Mouse (Mus musculus): ENCODE results near the gene Crlf1. TPM values are rescaled to one million over a fixed set of nuclear protein-coding genes. Genes with fewer than 3 reads are reported as not detected.

The Crlf1 gene
- polyA plus RNA-seq (2014; fragmentation: Nextera tagmentation; extraction: Ambion mirVana) = 2.1 and 3.0 TPM in 2 replicates

- under 1% methylated on average over 89 of the region's 93 CpGs for WGBS
- H3K4me2 ChIP-seq (ENCODE audit: low read length) = peak within 1 kb of the TSS; percentile 53
- DNase-seq (no peak), ATAC-seq (ENCODE audit: low FRiP score, low TSS enrichment) (no peak)
- peak within 1 kb of the TSS; percentile 31 for H3K4me3 ChIP-seq (replicated peaks; ENCODE audit: low read depth, low read length)
- H3K27ac ChIP-seq (replicated peaks; ENCODE audit: low read depth, low read length) = no peak within 1 kb of the TSS
- no peaks in the 10 kb centered on the region for H3K36me3 ChIP-seq (ENCODE audit: control insufficient read depth, insufficient read depth, low read length)
- H3K4me1 ChIP-seq (ENCODE audit: control insufficient read depth, insufficient read depth, low read length) = peaks cover 26% of the 10 kb centered on the region
- no peaks in the 10 kb centered on the region for H3K9me3 ChIP-seq (ENCODE audit: control insufficient read depth, low read length)
- H3K9ac ChIP-seq (replicated peaks; ENCODE audit: low read length) = peak within 1 kb of the TSS; percentile 34; the same call in 1 of the 2 replicates
- H3K27me3 ChIP-seq (ENCODE audit: control insufficient read depth, insufficient read depth, low read length) = peaks cover 96% of the 10 kb centered on the region
Measured at GRCm38 (mm10) chr8:70492664-70493640, at the start of gene Crlf1. TSS of gene Crlf1 (plus strand) at chr8:70493158.

- Histone ChIP-seq H3K27ac (replicated peaks; ENCODE audit: low read depth, low read length) (no peak overlapping the region), H3K36me3 (ENCODE audit: control insufficient read depth, insufficient read depth, low read length) (no peaks in the 10 kb centered on the region), H3K4me2 (ENCODE audit: low read length) (no peak overlapping the region), H3K4me3 (replicated peaks; ENCODE audit: low read depth, low read length) (no peak overlapping the region), H3K4me1 (ENCODE audit: control insufficient read depth, insufficient read depth, low read length) (peaks cover 11% of the 10 kb centered on the region), H3K27me3 (ENCODE audit: control insufficient read depth, insufficient read depth, low read length) (no peaks in the 10 kb centered on the region), H3K9ac (replicated peaks; ENCODE audit: low read length) (no peak overlapping the region), H3K9me3 (ENCODE audit: control insufficient read depth, low read length) (no peaks in the 10 kb centered on the region)
- WGBS = 86% methylated on average over 4 of the region's 4 CpGs
- no peak for DNase-seq
- no peak for ATAC-seq (ENCODE audit: low FRiP score, low TSS enrichment)
Measured at GRCm38 (mm10) chr8:70443326-70443725, 49.6 kb upstream of the Crlf1 start.

- Histone ChIP-seq H3K9me3 (ENCODE audit: control insufficient read depth, low read length) (no peaks in the 10 kb centered on the region), H3K27ac (replicated peaks; ENCODE audit: low read depth, low read length) (no peak overlapping the region), H3K9ac (replicated peaks; ENCODE audit: low read length) (no peak overlapping the region), H3K4me2 (ENCODE audit: low read length) (no peak overlapping the region), H3K36me3 (ENCODE audit: control insufficient read depth, insufficient read depth, low read length) (peaks cover 12% of the 10 kb centered on the region; the same call in 1 of the 2 replicates), H3K4me1 (ENCODE audit: control insufficient read depth, insufficient read depth, low read length) (no peaks in the 10 kb centered on the region), H3K27me3 (ENCODE audit: control insufficient read depth, insufficient read depth, low read length) (no peaks in the 10 kb centered on the region), H3K4me3 (replicated peaks; ENCODE audit: low read depth, low read length) (no peak overlapping the region)
- DNase-seq = no peak
- 67% methylated on average over 1 of the region's 1 CpGs for WGBS
- no peak for ATAC-seq (ENCODE audit: low FRiP score, low TSS enrichment)
Measured at GRCm38 (mm10) chr8:70445988-70446387, 47.0 kb upstream of the Crlf1 start.

- no peaks in the 10 kb centered on the region for H3K4me1 ChIP-seq (ENCODE audit: control insufficient read depth, insufficient read depth, low read length)
- WGBS = 73% methylated on average over 19 of the region's 19 CpGs
- ATAC-seq (ENCODE audit: low FRiP score, low TSS enrichment) (no peak), DNase-seq (peak; percentile 53)
- no peak overlapping the region for H3K27ac ChIP-seq (replicated peaks; ENCODE audit: low read depth, low read length)
- no peaks in the 10 kb centered on the region for H3K9me3 ChIP-seq (ENCODE audit: control insufficient read depth, low read length)
- H3K4me2 ChIP-seq (ENCODE audit: low read length) = no peak overlapping the region
- H3K9ac ChIP-seq (replicated peaks; ENCODE audit: low read length) = no peak overlapping the region; the same call in 1 of the 2 replicates
- peaks cover 28% of the 10 kb centered on the region for H3K36me3 ChIP-seq (ENCODE audit: control insufficient read depth, insufficient read depth, low read length)
- no peak overlapping the region for H3K4me3 ChIP-seq (replicated peaks; ENCODE audit: low read depth, low read length)
- H3K27me3 ChIP-seq (ENCODE audit: control insufficient read depth, insufficient read depth, low read length) = no peaks in the 10 kb centered on the region
Measured at GRCm38 (mm10) chr8:70447639-70448420, 45.1 kb upstream of the Crlf1 start.

GRCm38 (mm10) chr8:70452196-70452966 is 40.6 kb upstream of the Crlf1 start:
- Histone ChIP-seq H3K4me1 (ENCODE audit: control insufficient read depth, insufficient read depth, low read length) (no peaks in the 10 kb centered on the region), H3K4me3 (replicated peaks; ENCODE audit: low read depth, low read length) (no peak overlapping the region), H3K27me3 (ENCODE audit: control insufficient read depth, insufficient read depth, low read length) (no peaks in the 10 kb centered on the region), H3K9me3 (ENCODE audit: control insufficient read depth, low read length) (no peaks in the 10 kb centered on the region), H3K4me2 (ENCODE audit: low read length) (no peak overlapping the region), H3K36me3 (ENCODE audit: control insufficient read depth, insufficient read depth, low read length) (peaks cover 28% of the 10 kb centered on the region), H3K27ac (replicated peaks; ENCODE audit: low read depth, low read length) (no peak overlapping the region), H3K9ac (replicated peaks; ENCODE audit: low read length) (no peak overlapping the region)
- no peak for ATAC-seq (ENCODE audit: low FRiP score, low TSS enrichment)
- DNase-seq = no peak
- 68% methylated on average over 52 of the region's 52 CpGs for WGBS

DNA sequence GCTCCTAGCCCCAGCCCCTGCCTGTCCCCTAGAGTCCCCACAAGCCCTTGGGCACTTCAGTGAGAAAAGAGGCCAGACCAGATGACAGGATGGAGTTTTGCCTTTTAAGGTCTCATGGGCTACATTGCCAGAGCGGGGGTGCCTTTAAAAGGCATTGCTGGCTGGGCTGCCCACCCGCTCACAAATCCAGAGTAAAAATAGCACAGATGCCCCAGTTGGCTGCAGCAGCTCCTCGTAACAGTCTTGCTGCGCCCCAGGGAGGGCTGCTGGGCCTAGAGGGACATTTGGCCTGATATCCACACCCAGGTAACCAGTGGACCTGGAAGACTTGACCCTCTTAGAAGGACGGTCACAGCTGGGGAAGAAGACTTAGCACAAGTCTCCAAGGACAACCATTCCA is 39.1 kb upstream of the Crlf1 start:
- 95% methylated on average over 5 of the region's 5 CpGs for WGBS

GRCm38 (mm10) chr8:70456996-70457395 is 36.0 kb upstream of the Crlf1 start:
- Histone ChIP-seq H3K27me3 (ENCODE audit: control insufficient read depth, insufficient read depth, low read length) (no peaks in the 10 kb centered on the region), H3K4me2 (ENCODE audit: low read length) (no peak overlapping the region), H3K9me3 (ENCODE audit: control insufficient read depth, low read length) (no peaks in the 10 kb centered on the region), H3K4me3 (replicated peaks; ENCODE audit: low read depth, low read length) (no peak overlapping the region), H3K36me3 (ENCODE audit: control insufficient read depth, insufficient read depth, low read length) (peaks cover 6% of the 10 kb centered on the region; the same call in 1 of the 2 replicates), H3K27ac (replicated peaks; ENCODE audit: low read depth, low read length) (no peak overlapping the region), H3K4me1 (ENCODE audit: control insufficient read depth, insufficient read depth, low read length) (no peaks in the 10 kb centered on the region), H3K9ac (replicated peaks; ENCODE audit: low read length) (no peak overlapping the region)
- 96% methylated on average over 1 of the region's 1 CpGs for WGBS
- ATAC-seq (ENCODE audit: low FRiP score, low TSS enrichment) (no peak), DNase-seq (no peak)

More for the DNA sequence above, 39.1 kb upstream of the Crlf1 start:
- Histone ChIP-seq H3K27me3 (ENCODE audit: control insufficient read depth, insufficient read depth, low read length) (no peaks in the 10 kb centered on the region), H3K4me2 (ENCODE audit: low read length) (no peak overlapping the region), H3K9me3 (ENCODE audit: control insufficient read depth, low read length) (no peaks in the 10 kb centered on the region), H3K9ac (replicated peaks; ENCODE audit: low read length) (no peak overlapping the region), H3K4me3 (replicated peaks; ENCODE audit: low read depth, low read length) (no peak overlapping the region), H3K27ac (replicated peaks; ENCODE audit: low read depth, low read length) (no peak overlapping the region), H3K4me1 (ENCODE audit: control insufficient read depth, insufficient read depth, low read length) (no peaks in the 10 kb centered on the region), H3K36me3 (ENCODE audit: control insufficient read depth, insufficient read depth, low read length) (peaks cover 28% of the 10 kb centered on the region)
- DNase-seq (no peak), ATAC-seq (ENCODE audit: low FRiP score, low TSS enrichment) (no peak)

GRCm38 (mm10) chr8:70457882-70458281 is 35.1 kb upstream of the Crlf1 start:
- Histone ChIP-seq H3K9ac (replicated peaks; ENCODE audit: low read length) (no peak overlapping the region), H3K27me3 (ENCODE audit: control insufficient read depth, insufficient read depth, low read length) (no peaks in the 10 kb centered on the region), H3K36me3 (ENCODE audit: control insufficient read depth, insufficient read depth, low read length) (no peaks in the 10 kb centered on the region), H3K27ac (replicated peaks; ENCODE audit: low read depth, low read length) (no peak overlapping the region), H3K4me3 (replicated peaks; ENCODE audit: low read depth, low read length) (no peak overlapping the region), H3K4me1 (ENCODE audit: control insufficient read depth, insufficient read depth, low read length) (no peaks in the 10 kb centered on the region), H3K9me3 (ENCODE audit: control insufficient read depth, low read length) (no peaks in the 10 kb centered on the region), H3K4me2 (ENCODE audit: low read length) (no peak overlapping the region)
- no peak for ATAC-seq (ENCODE audit: low FRiP score, low TSS enrichment)
- no peak for DNase-seq
- WGBS = 89% methylated on average over 6 of the region's 6 CpGs
